Mouse (Mus musculus) neural tube, embryonic 12.5 days (tissue): ENCODE data around the gene 2310034G01Rik. TPM values are rescaled to one million over a fixed set of nuclear protein-coding genes. Genes with fewer than 3 reads are reported as not detected.

ENCODE experiments used
- ATAC-seq: fragments of 200-750 bp; cut with Nextera tagmentation; 2 replicates; pipeline ENCODE4 v1.8.0; 2017; ENCODE audit warnings: low read depth, mild to moderate bottlenecking, moderate TSS enrichment, moderate library complexity; ENCODE audit not compliant: low FRiP score
- H3K27ac ChIP-seq: fragments of 300-500 bp; sonication (generic); 2 replicates; pipeline ENCODE4 v1.5.1; 2016
- H3K27me3 ChIP-seq: fragments of 300-500 bp; sonication (generic); replicated peaks from 2 replicates; pipeline ENCODE4 v1.6.1; 2016; ENCODE audit warnings: mild to moderate bottlenecking
- H3K36me3 ChIP-seq: fragments of 300-500 bp; sonication (generic); 2 replicates; pipeline ENCODE4 v1.6.1; 2016; ENCODE audit warnings: mild to moderate bottlenecking
- H3K4me1 ChIP-seq: fragments of 300-500 bp; sonication (generic); 2 replicates; pipeline ENCODE4 v1.6.1; 2016
- H3K4me2 ChIP-seq: fragments of 300-500 bp; sonication (generic); replicated peaks from 2 replicates; pipeline ENCODE4 v1.6.1; 2016; ENCODE audit warnings: mild to moderate bottlenecking
- H3K4me3 ChIP-seq: fragments of 300-500 bp; sonication (generic); 2 replicates; pipeline ENCODE4 v1.5.1; 2016
- H3K9ac ChIP-seq: fragments of 300-500 bp; sonication (generic); 2 replicates; pipeline ENCODE4 v1.6.1; 2016; ENCODE audit warnings: mild to moderate bottlenecking
- H3K9me3 ChIP-seq: fragments of 300-500 bp; sonication (generic); 2 replicates; pipeline ENCODE4 v1.6.1; 2016; ENCODE audit warnings: mild to moderate bottlenecking
- WGBS: fragments of 180-500 bp; shearing (Covaris S2); methylation state at CpG from one replicate; pipeline ENCODE4 v1.1.7; 2016; 5-methylcytosine and 5-hydroxymethylcytosine counted together
- polyA plus RNA-seq: library from polyadenylated mRNA; unstranded; fragments of >200 nt; fragmentation: Nextera tagmentation; extraction: Ambion mirVana; gene quantifications from 2 replicates; pipeline ENCODE4 v1.2.1, GENCODE M21; 2016

The 2310034G01Rik gene
- polyA plus RNA-seq, 1 experiment from 2014 or later: 2.1 TPM

GRCm38 (mm10) chr19:46324366-46324765 lies 25.7 kb downstream of the 2310034G01Rik start:
- H3K36me3 ChIP-seq: no peaks in the 10 kb centered on the region
- no peak overlapping the region for H3K4me3 ChIP-seq
- peaks cover 59% of the 10 kb centered on the region for H3K27me3 ChIP-seq
- ATAC-seq: no peak
- H3K9ac ChIP-seq: no peak overlapping the region
- H3K27ac ChIP-seq: no peak overlapping the region
- WGBS: 70% methylated on average over 11 of the region's 11 CpGs
- peak overlapping the region; percentile 100; the same call in 1 of the 2 replicates for H3K4me2 ChIP-seq
- peaks cover 45% of the 10 kb centered on the region for H3K4me1 ChIP-seq
- H3K9me3 ChIP-seq: no peaks in the 10 kb centered on the region

- ATAC-seq: no peak
- no peak overlapping the region for H3K9ac ChIP-seq
- no peak overlapping the region for H3K4me3 ChIP-seq
- H3K36me3 ChIP-seq: no peaks in the 10 kb centered on the region
- no peak overlapping the region for H3K27ac ChIP-seq
- no peaks in the 10 kb centered on the region for H3K9me3 ChIP-seq
- 72% methylated on average over 5 of the region's 5 CpGs for WGBS
- peaks cover 45% of the 10 kb centered on the region for H3K4me1 ChIP-seq
- H3K27me3 ChIP-seq: peaks cover 66% of the 10 kb centered on the region
- no peak overlapping the region for H3K4me2 ChIP-seq
Measured at GRCm38 (mm10) chr19:46323716-46324115, 26.4 kb downstream of the 2310034G01Rik start.

- no peak overlapping the region for H3K4me3 ChIP-seq
- ATAC-seq: no peak
- H3K27me3 ChIP-seq: peaks cover 72% of the 10 kb centered on the region
- H3K9me3 ChIP-seq: no peaks in the 10 kb centered on the region
- no peak overlapping the region for H3K9ac ChIP-seq
- WGBS: 80% methylated on average over 13 of the region's 13 CpGs
- H3K27ac ChIP-seq: no peak overlapping the region
- no peak overlapping the region for H3K4me2 ChIP-seq
- no peaks in the 10 kb centered on the region for H3K36me3 ChIP-seq
- peaks cover 47% of the 10 kb centered on the region for H3K4me1 ChIP-seq
Measured at GRCm38 (mm10) chr19:46322996-46323572, 27.0 kb downstream of the 2310034G01Rik start.

- H3K4me2 ChIP-seq: peak overlapping the region; percentile 47
- no peak overlapping the region for H3K27ac ChIP-seq
- no peaks in the 10 kb centered on the region for H3K36me3 ChIP-seq
- H3K9ac ChIP-seq: no peak overlapping the region
- H3K9me3 ChIP-seq: no peaks in the 10 kb centered on the region
- H3K4me3 ChIP-seq: no peak overlapping the region
- peaks cover 79% of the 10 kb centered on the region for H3K27me3 ChIP-seq
- peaks cover 47% of the 10 kb centered on the region for H3K4me1 ChIP-seq
- no peak for ATAC-seq
- 63% methylated on average over 11 of the region's 11 CpGs for WGBS
Measured at GRCm38 (mm10) chr19:46322144-46322995, 27.7 kb downstream of the 2310034G01Rik start.

- H3K4me3 ChIP-seq: no peak overlapping the region
- no peaks in the 10 kb centered on the region for H3K9me3 ChIP-seq
- H3K36me3 ChIP-seq: no peaks in the 10 kb centered on the region
- peak; percentile 79 for ATAC-seq
- WGBS: 23% methylated on average over 6 of the region's 6 CpGs
- no peak overlapping the region; the same call in 1 of the 2 replicates for H3K27ac ChIP-seq
- H3K9ac ChIP-seq: no peak overlapping the region
- H3K27me3 ChIP-seq: peaks cover 88% of the 10 kb centered on the region
- H3K4me1 ChIP-seq: peaks cover 46% of the 10 kb centered on the region
- H3K4me2 ChIP-seq: peak overlapping the region; percentile 47
Measured at GRCm38 (mm10) chr19:46321101-46321943, 28.8 kb downstream of the 2310034G01Rik start.

- no peak overlapping the region for H3K27ac ChIP-seq
- no peaks in the 10 kb centered on the region for H3K36me3 ChIP-seq
- H3K4me1 ChIP-seq: peaks cover 43% of the 10 kb centered on the region
- H3K9ac ChIP-seq: no peak overlapping the region
- no peak overlapping the region for H3K4me2 ChIP-seq
- H3K9me3 ChIP-seq: no peaks in the 10 kb centered on the region
- WGBS: 78% methylated on average over 8 of the region's 8 CpGs
- no peak overlapping the region for H3K4me3 ChIP-seq
- peaks cover 88% of the 10 kb centered on the region for H3K27me3 ChIP-seq
- ATAC-seq: no peak
Measured at GRCm38 (mm10) chr19:46320076-46320785, 29.9 kb downstream of the 2310034G01Rik start.

GRCm38 (mm10) chr19:46318586-46319378 lies 31.3 kb downstream of the 2310034G01Rik start:
- no peak overlapping the region for H3K4me3 ChIP-seq
- peaks cover 46% of the 10 kb centered on the region for H3K4me1 ChIP-seq
- H3K27me3 ChIP-seq: peaks cover 88% of the 10 kb centered on the region
- ATAC-seq: no peak
- WGBS: 11% methylated on average over 16 of the region's 16 CpGs
- no peak overlapping the region for H3K9ac ChIP-seq
- H3K4me2 ChIP-seq: peak overlapping the region; percentile 68
- no peaks in the 10 kb centered on the region for H3K36me3 ChIP-seq
- no peaks in the 10 kb centered on the region for H3K9me3 ChIP-seq
- H3K27ac ChIP-seq: no peak overlapping the region

- H3K36me3 ChIP-seq: no peaks in the 10 kb centered on the region
- H3K4me3 ChIP-seq: peak overlapping the region; percentile 45
- peaks cover 46% of the 10 kb centered on the region for H3K4me1 ChIP-seq
- H3K9me3 ChIP-seq: no peaks in the 10 kb centered on the region
- WGBS: 3% methylated on average over 29 of the region's 42 CpGs
- ATAC-seq: no peak
- peak overlapping the region; percentile 68 for H3K4me2 ChIP-seq
- peaks cover 88% of the 10 kb centered on the region for H3K27me3 ChIP-seq
- peak overlapping the region; percentile 67 for H3K9ac ChIP-seq
- no peak overlapping the region for H3K27ac ChIP-seq
Measured at GRCm38 (mm10) chr19:46318031-46318471, 32.1 kb downstream of the 2310034G01Rik start.

GRCm38 (mm10) chr19:46317546-46317885 lies 32.6 kb downstream of the 2310034G01Rik start:
- H3K36me3 ChIP-seq: 0 out of 2 replicates have a peak, but pooled peaks cover 1% of the 10 kb centered on the region
- no peak for ATAC-seq
- peak overlapping the region; percentile 68 for H3K4me2 ChIP-seq
- peak overlapping the region; percentile 45 for H3K4me3 ChIP-seq
- H3K9me3 ChIP-seq: no peaks in the 10 kb centered on the region
- peaks cover 43% of the 10 kb centered on the region for H3K4me1 ChIP-seq
- WGBS: under 1% methylated on average over 45 of the region's 48 CpGs
- no peak overlapping the region for H3K27ac ChIP-seq
- H3K27me3 ChIP-seq: peaks cover 89% of the 10 kb centered on the region
- peak overlapping the region; percentile 67 for H3K9ac ChIP-seq

GRCm38 (mm10) chr19:46316846-46317545 lies 33.1 kb downstream of the 2310034G01Rik start:
- Histone ChIP-seq H3K36me3 (0 out of 2 replicates have a peak, but pooled peaks cover 3% of the 10 kb centered on the region), H3K4me1 (peaks cover 38% of the 10 kb centered on the region), H3K9ac (peak overlapping the region; percentile 67), H3K27me3 (peaks cover 87% of the 10 kb centered on the region), H3K27ac (no peak overlapping the region), H3K4me3 (peak overlapping the region; percentile 45), H3K4me2 (peak overlapping the region; percentile 68), H3K9me3 (no peaks in the 10 kb centered on the region)
- ATAC-seq: no peak
- WGBS: 29% methylated on average over 15 of the region's 15 CpGs
